Mouse (Mus musculus) retina, adult 2 months (tissue): ENCODE data around the gene Olfr961.

Source experiments
- DNase-seq: peaks from one replicate; pipeline ENCODE4 v3.0.0-alpha.2; 2012; ENCODE audit warnings: low read depth, low spot score

Olfr961 gene

GRCm38 (mm10) chr9:39644785-39645184, at the start of gene Olfr961:
Gene Olfr961, plus strand, starts transcription at chr9:39645085.
- DNase-seq, result no peak

DNA sequence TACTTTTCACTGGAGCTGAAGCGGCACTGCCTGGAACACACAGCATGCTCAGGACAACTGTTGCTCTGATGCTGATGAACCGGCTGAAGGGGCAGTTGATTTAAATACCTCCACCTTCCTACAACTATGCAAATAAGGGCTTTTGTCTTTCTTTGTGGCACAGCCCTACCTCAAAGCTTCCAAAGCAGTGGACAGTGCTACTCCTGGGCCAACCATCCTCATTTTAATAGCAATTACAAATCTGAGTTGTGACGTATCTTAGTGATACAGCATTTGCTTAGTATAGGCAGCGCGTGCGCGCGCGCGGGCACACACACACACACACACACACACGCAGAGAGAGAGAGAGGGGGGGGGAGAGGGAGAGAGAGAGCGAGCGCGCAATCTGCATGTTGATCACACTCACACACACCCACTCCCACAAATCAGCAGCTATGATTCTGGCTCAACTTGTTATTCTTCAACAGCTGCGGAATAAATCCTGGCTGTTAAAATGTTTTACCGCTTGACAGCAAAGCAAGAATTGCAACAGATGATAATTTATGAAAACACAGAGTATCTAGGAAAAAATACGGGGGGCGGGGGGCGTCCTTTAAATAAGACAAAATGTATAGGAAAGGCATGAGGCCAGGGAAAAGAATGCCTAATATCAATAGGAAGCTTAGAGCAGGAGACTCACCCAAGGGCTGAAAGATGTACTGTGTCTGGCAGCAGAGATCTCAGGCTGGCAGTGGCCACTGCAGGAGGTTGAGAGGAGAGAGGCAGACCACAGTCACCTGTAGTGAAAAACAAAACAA, 42.2 kb upstream of the Olfr961 start:
- no peak for DNase-seq

DNA sequence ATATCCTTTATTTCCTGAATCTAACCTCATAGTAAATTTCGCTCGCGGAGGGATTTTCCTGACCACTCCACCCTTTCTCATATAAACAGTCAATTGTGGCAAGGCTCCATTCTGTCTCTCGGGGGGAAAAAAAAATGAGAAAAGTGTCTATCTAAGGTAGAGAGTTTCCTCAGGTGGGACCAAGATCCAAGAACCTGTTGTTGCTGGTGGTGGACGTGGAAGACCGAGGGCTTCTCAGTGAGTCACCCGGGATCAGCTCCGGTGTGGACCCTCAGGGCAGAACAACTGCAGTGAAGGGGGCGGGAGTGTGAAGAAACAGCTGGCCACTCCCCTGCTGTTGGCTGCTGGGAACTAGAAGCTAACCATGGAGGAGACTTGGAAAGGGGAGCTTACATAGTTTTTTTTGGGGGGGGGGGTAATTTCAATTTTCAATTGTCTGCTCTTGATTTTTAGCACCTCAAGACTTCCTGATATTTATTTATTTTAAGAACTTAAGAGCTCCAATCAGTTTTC, 41.5 kb upstream of the Olfr961 start:
- no peak for DNase-seq

DNA sequence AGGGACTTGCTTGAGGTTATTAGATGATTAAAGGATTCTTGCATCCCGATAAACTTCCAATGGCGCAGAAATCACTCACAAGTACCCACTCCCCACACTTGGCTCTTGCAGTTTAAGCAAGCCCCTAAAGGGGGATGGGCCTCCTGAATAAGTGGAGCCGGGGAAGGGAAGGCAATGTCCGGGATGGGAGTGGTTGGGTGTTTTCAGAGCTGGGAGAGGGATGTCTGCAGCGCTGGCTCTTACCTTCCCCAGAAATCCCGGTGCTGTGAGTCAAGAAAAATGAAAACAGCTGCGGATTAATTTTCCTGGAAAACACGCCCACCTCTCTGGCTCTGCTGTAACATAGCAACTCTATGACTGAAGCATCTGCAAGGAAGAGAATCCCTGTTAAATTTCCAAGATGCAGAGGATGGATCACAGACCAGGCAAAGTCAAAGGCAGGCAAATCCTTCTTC, 40.9 kb upstream of the Olfr961 start, which contains the start of gene AW551984:
Gene AW551984 (minus strand): TSS at position 405 of the 455 bp plus-strand sequence.
- DNase-seq, result no peak

GRCm38 (mm10) chr9:39608497-39608896, 36.4 kb upstream of the Olfr961 start:
- no peak for DNase-seq

GRCm38 (mm10) chr9:39610355-39610754, 34.5 kb upstream of the Olfr961 start, which contains the start of gene Olfr148:
Gene Olfr148, plus strand, starts transcription at chr9:39610655.
- no peak for DNase-seq

GRCm38 (mm10) chr9:39611953-39612352, 32.9 kb upstream of the Olfr961 start:
- DNase-seq, result peak; percentile 9

DNA sequence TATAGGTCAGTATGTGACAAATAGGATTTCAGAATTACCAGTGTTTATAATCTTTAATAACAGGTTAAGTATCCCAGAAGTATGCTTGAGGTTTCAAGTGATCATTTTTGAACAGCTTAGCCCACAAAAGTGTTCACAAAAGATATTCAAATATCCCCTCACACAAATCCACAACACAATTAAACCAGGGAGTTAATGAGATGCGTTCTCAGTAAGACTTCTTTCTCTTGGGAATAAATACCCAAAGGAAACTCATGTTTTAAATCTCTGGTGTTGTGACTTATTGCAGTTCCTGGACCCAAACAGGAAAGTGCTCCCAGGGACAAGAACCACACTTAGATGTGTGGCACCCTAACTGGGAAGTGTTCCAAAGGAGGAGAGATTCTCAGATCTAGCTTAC, 23.8 kb upstream of the Olfr961 start, which contains the start of gene Olfr960:
Gene Olfr960 (plus strand): TSS at position 301 of the 400 bp plus-strand sequence.
- DNase-seq, result no peak

- no peak for DNase-seq
Measured at GRCm38 (mm10) chr9:39623783-39624182, 21.1 kb upstream of the Olfr961 start.

GRCm38 (mm10) chr9:39624711-39625110, 20.2 kb upstream of the Olfr961 start:
- DNase-seq, result no peak

DNA sequence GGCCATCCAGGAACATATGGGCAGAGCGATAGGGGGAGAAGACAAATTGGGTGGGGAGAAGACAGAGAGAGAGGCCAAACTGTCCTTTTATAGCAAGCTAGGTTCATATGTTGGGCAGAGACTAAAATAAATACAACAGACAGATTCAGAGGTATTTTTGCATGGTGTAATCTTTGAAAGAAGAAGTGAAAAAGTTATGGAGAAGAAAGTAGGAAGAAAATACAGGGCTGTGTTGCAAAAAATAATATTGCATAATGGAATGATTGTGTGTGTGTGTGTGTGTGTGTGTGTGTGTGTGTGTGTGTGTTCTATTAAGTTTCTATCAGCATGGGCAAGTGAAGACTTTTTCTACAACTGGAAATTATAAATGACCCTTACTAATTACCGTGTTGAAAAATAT, 15.8 kb upstream of the Olfr961 start:
- no peak for DNase-seq

DNA sequence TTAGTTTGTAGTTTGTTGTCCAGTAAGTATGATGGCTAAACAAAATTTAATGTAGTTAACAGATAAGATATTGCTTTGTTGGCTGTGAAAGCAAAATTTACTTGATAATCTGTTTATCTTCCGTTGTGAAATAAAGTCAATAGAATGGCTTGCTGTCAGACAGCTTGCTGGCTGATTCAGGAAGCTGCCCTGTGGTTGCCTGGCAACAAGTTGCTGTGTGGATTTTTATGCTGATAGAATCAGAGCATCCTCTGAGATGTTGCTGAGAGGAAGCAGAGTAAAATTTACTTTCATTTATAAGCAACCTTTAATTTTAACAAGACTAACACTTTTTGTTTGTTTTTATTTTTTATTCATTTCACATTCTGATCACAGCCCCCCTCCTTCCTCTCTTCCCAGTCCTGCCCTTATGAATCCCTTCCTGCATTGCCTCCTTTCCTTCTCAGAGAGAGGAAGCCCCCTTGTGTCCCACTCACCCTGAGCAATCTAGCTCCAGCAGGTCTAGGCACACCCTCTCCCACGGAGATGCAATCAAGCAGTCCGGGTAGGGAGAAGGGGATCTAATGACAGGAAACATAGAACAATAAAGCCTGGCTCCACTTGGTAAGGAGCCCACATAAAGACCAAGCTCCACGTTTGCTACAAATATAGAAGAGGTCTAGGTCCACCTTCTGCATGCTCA, 10.8 kb upstream of the Olfr961 start:
- DNase-seq, result no peak

GRCm38 (mm10) chr9:39647382-39647781, 2.5 kb downstream of the Olfr961 start:
- no peak for DNase-seq

GRCm38 (mm10) chr9:39654756-39655396, 10.0 kb downstream of the Olfr961 start:
- DNase-seq, result no peak

GRCm38 (mm10) chr9:39666905-39667304, 22.0 kb downstream of the Olfr961 start, which contains the start of gene Olfr963:
Gene Olfr963, plus strand, starts transcription at chr9:39667205.
- no peak for DNase-seq

GRCm38 (mm10) chr9:39669723-39670122, 24.8 kb downstream of the Olfr961 start:
- no peak for DNase-seq

GRCm38 (mm10) chr9:39674820-39675219, 29.9 kb downstream of the Olfr961 start:
- no peak for DNase-seq

GRCm38 (mm10) chr9:39678557-39678956, 33.7 kb downstream of the Olfr961 start:
- DNase-seq, result no peak

DNA sequence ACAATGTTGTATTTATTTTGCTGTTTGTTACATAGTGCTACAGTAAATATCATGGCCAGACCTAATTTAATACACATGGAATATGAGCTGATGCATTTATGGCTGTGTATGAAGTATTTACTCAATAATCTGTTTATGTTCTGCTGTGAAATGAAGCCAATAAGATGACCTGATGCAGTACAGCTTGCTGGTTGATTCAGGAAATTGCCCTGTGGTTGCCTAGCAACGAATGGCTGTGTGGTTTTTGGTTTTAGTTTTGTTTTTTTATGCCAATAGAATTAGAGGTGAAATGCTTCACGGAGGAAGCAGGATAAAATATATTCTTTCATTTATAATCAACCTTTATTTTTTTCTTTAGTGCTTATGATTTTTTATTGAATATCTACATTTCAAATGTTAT, 34.4 kb downstream of the Olfr961 start:
- no peak for DNase-seq
